Mouse (Mus musculus) small intestine, adult 2 months (tissue): ENCODE measurements around the gene Dlgap3. TPM values are rescaled to one million over a fixed set of nuclear protein-coding genes. Genes with fewer than 3 reads are reported as not detected.

Experiments used
- H3K27ac ChIP-seq: fragments of 200-500 bp; 2 replicates; pipeline ENCODE4 v1.5.1; 2012; ENCODE audit warnings: low read depth, low read length, control low read depth, inconsistent platforms; ENCODE audit not compliant: insufficient read depth
- H3K27me3 ChIP-seq: fragments of 200-500 bp; 2 replicates; pipeline ENCODE4 v1.6.1; 2012; ENCODE audit warnings: mild to moderate bottlenecking, moderate library complexity, low read length, inconsistent platforms; ENCODE audit not compliant: control insufficient read depth, insufficient read depth
- H3K36me3 ChIP-seq: fragments of 200-500 bp; 2 replicates; pipeline ENCODE4 v1.6.1; 2012; ENCODE audit warnings: mild to moderate bottlenecking, low read length, control low read depth, inconsistent platforms; ENCODE audit not compliant: control insufficient read depth, insufficient read depth
- H3K4me1 ChIP-seq: fragments of 200-500 bp; 2 replicates; pipeline ENCODE4 v1.6.1; 2012; ENCODE audit warnings: low read length, inconsistent platforms, mixed read lengths; ENCODE audit not compliant: control insufficient read depth, insufficient read depth, insufficient read length
- H3K4me3 ChIP-seq: fragments of 200-500 bp; 2 replicates; pipeline ENCODE4 v1.5.1; 2012; ENCODE audit warnings: low read depth, mild to moderate bottlenecking, control low read depth, inconsistent platforms, low read length, moderate library complexity
- CTCF ChIP-seq: fragments of 200-500 bp; IDR thresholded peaks from 2 replicates; pipeline ENCODE4 v1.5.1; 2012; ENCODE audit warnings: low read depth, mild to moderate bottlenecking, control low read depth, inconsistent platforms, low read length, moderate library complexity, mixed read lengths; ENCODE audit not compliant: insufficient replicate concordance, insufficient read length; ENCODE audit errors: extremely low read depth
- POLR2A ChIP-seq: fragments of 200-500 bp; IDR thresholded peaks from 2 replicates; pipeline ENCODE4 v1.6.1; 2012; ENCODE audit warnings: low read depth, mild to moderate bottlenecking, control low read depth, inconsistent platforms, low read length, moderate library complexity
- WGBS: fragments of 180-500 bp; shearing (Covaris S2); methylation state at CpG from one replicate; pipeline ENCODE4 v1.1.7; 2018; 5-methylcytosine and 5-hydroxymethylcytosine counted together
- polyA plus RNA-seq: library from polyadenylated mRNA; depleted of rRNA; stranded (reverse); fragments of >200 nt; gene quantifications from 2 replicates; pipeline ENCODE4 v1.2.3, GENCODE M21; 2012

The Dlgap3 gene
- polyA plus RNA-seq, 1 experiment, result 0.47 TPM

- H3K27me3 ChIP-seq, result no peaks in the 10 kb centered on the region
- no peak overlapping the region for H3K27ac ChIP-seq
- 81% methylated on average over 12 of the region's 12 CpGs for WGBS
Observed at GRCm38 (mm10) chr4:127200164-127200722, 31.2 kb downstream of the Dlgap3 start.

GRCm38 (mm10) chr4:127200769-127201617 is 32.0 kb downstream of the Dlgap3 start:
- 62% methylated on average over 13 of the region's 13 CpGs for WGBS
- Histone ChIP-seq H3K4me3 (no peak overlapping the region), H3K36me3 (no peaks in the 10 kb centered on the region), H3K27ac (no peak overlapping the region), H3K4me1 (no peaks in the 10 kb centered on the region), H3K27me3 (no peaks in the 10 kb centered on the region)
- TF ChIP-seq CTCF, result no peak
- no peak for TF ChIP-seq POLR2A

More at GRCm38 (mm10) chr4:127200164-127200722, 31.2 kb downstream of the Dlgap3 start:
- H3K4me1 ChIP-seq, result no peaks in the 10 kb centered on the region
- no peak for TF ChIP-seq CTCF
- no peak for TF ChIP-seq POLR2A
- H3K4me3 ChIP-seq, result no peak overlapping the region
- no peaks in the 10 kb centered on the region for H3K36me3 ChIP-seq

- no peaks in the 10 kb centered on the region for H3K27me3 ChIP-seq
- H3K27ac ChIP-seq, result no peak overlapping the region
- H3K36me3 ChIP-seq, result no peaks in the 10 kb centered on the region
- 55% methylated on average over 1 of the region's 1 CpGs for WGBS
- TF ChIP-seq CTCF (no peak), POLR2A (no peak)
- no peaks in the 10 kb centered on the region for H3K4me1 ChIP-seq
- no peak overlapping the region for H3K4me3 ChIP-seq
Observed at GRCm38 (mm10) chr4:127203081-127203480, 34.1 kb downstream of the Dlgap3 start.

DNA sequence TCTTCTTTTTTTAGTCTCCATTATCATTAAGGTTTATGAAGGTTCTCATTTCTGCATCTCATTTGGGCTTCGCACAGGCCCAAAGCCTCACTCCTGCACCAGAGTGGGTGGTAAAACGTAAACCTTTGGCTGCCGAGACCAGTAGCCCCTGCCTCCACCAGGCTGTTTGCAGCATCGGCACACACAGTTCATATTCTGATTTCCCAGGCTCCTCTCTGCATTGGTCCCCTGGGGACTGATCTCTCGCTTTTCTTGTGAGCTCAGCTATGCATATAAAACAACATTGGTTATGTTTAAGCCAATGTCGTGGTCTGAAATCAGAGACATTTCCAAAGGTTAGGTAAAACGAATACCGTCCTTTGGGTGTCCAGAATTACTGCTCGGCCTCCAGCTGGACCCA is 42.3 kb downstream of the Dlgap3 start:
- H3K27ac ChIP-seq, result no peak overlapping the region
- 81% methylated on average over 9 of the region's 9 CpGs for WGBS

DNA sequence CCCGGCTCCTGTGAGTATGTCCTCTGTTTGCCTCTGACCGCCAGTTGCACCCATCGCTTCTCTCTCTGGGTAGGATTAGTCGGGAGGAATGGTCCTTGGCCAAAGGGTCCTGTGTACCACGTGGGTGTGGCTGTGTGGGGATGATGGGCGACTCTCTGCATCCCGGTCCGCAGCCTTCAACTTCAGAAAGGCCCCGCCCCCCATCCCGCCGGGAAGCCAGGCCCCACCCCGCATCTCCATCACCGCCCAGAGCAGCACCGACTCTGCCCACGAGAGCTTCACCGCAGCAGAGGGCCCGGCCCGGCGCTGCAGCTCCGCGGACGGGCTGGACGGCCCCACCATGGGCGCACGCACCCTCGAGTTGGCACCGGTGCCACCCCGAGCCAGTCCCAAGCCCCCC is 45.5 kb downstream of the Dlgap3 start:
- Histone ChIP-seq H3K27ac (no peak overlapping the region), H3K27me3 (0 out of 2 replicates have a peak, but pooled peaks cover 2% of the 10 kb centered on the region), H3K4me3 (no peak overlapping the region), H3K4me1 (no peaks in the 10 kb centered on the region), H3K36me3 (no peaks in the 10 kb centered on the region)
- TF ChIP-seq POLR2A, result no peak
- no peak for TF ChIP-seq CTCF
- 18% methylated on average over 27 of the region's 28 CpGs for WGBS

More for the DNA sequence above, 42.3 kb downstream of the Dlgap3 start:
- no peak overlapping the region for H3K4me3 ChIP-seq
- H3K36me3 ChIP-seq, result no peaks in the 10 kb centered on the region
- H3K27me3 ChIP-seq, result 0 out of 2 replicates have a peak, but pooled peaks cover 2% of the 10 kb centered on the region
- H3K4me1 ChIP-seq, result no peaks in the 10 kb centered on the region
- TF ChIP-seq CTCF (no peak), POLR2A (no peak)

DNA sequence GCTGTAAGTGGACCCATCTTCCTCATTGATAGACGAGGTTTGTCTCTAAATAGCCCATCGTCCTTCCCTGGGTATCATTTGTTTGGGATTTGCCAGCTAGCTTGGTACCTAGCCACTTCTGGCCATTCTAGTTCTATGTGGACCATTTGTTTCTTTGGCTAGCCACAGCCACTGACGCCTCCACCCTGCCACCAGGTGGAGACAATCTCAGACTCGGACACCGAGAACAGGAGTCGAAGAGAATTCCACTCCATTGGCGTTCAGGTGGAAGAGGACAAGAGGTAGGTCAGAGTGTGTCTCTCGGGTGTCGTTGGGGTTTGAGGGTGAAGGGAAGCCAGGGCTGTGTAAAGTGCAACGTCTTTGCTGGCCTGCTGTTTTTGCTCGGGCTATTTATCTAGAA is 46.1 kb downstream of the Dlgap3 start:
- no peak overlapping the region for H3K27ac ChIP-seq
- no peaks in the 10 kb centered on the region for H3K36me3 ChIP-seq
- 43% methylated on average over 11 of the region's 11 CpGs for WGBS
- H3K4me1 ChIP-seq, result no peaks in the 10 kb centered on the region
- H3K27me3 ChIP-seq, result 0 out of 2 replicates have a peak, but pooled peaks cover 2% of the 10 kb centered on the region
- TF ChIP-seq CTCF (no peak; the same call in 1 of the 2 replicates), POLR2A (no peak)
- no peak overlapping the region for H3K4me3 ChIP-seq

DNA sequence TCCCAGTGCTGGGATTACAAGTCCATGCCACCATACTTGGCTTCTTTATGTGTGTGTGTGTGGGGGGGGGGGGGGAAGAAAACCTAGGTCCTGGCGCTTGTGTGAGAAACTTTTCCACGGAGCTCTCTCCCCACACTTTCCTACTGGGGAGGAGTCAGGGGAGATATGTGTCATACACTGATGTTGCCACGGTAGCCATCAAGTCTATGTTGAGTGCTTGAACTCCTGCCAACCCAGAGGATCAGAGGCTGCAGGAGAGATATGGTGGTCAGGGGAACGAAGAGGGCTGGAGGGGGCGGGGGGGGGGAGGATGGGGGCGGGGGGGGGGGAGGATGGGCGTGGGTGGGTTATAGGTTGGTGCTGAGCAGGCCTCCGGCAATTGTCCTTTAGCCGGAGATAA is 46.8 kb downstream of the Dlgap3 start:
- Histone ChIP-seq H3K4me1 (no peaks in the 10 kb centered on the region), H3K36me3 (no peaks in the 10 kb centered on the region), H3K27me3 (0 out of 2 replicates have a peak, but pooled peaks cover 2% of the 10 kb centered on the region), H3K27ac (no peak overlapping the region), H3K4me3 (no peak overlapping the region)
- TF ChIP-seq POLR2A (no peak), CTCF (no peak)
- 59% methylated on average over 6 of the region's 9 CpGs for WGBS
